Mouse (Mus musculus) hindbrain, embryonic 10.5 days (tissue): ENCODE results near the gene H3f3b. TPM values are rescaled to one million over a fixed set of nuclear protein-coding genes. Genes with fewer than 3 reads are reported as not detected.

ENCODE experiments used
- DNase-seq: peaks from one replicate; pipeline ENCODE4 v3.0.0-alpha.2; 2017; ENCODE audit warnings: low spot score
- H3K27ac ChIP-seq: fragments of 300-500 bp; sonication (generic); 2 replicates; pipeline ENCODE4 v1.5.1; 2016; ENCODE audit warnings: mild to moderate bottlenecking, moderate library complexity
- H3K27me3 ChIP-seq: fragments of 300-500 bp; sonication (generic); 2 replicates; pipeline ENCODE4 v1.6.1; 2016; ENCODE audit warnings: mild to moderate bottlenecking; ENCODE audit not compliant: poor library complexity, insufficient read depth, severe bottlenecking
- H3K36me3 ChIP-seq: fragments of 300-500 bp; sonication (generic); 2 replicates; pipeline ENCODE4 v1.6.1; 2016; ENCODE audit warnings: mild to moderate bottlenecking, moderate library complexity
- H3K4me1 ChIP-seq: fragments of 300-500 bp; sonication (generic); replicated peaks from 2 replicates; pipeline ENCODE4 v1.6.1; 2016; ENCODE audit warnings: mild to moderate bottlenecking
- H3K4me3 ChIP-seq: fragments of 300-500 bp; sonication (generic); 2 replicates; pipeline ENCODE4 v1.5.1; 2016; ENCODE audit warnings: mild to moderate bottlenecking, moderate library complexity
- H3K9me3 ChIP-seq: fragments of 300-500 bp; sonication (generic); 2 replicates; pipeline ENCODE4 v1.6.1; 2016; ENCODE audit warnings: mild to moderate bottlenecking, moderate library complexity
- WGBS: fragments of 180-500 bp; shearing (Covaris S2); methylation state at CpG from one replicate; pipeline ENCODE4 v1.1.7; 2016; 5-methylcytosine and 5-hydroxymethylcytosine counted together
- polyA plus RNA-seq: library from polyadenylated mRNA; unstranded; fragments of >200 nt; fragmentation: Nextera tagmentation; extraction: Ambion mirVana; gene quantifications from 2 replicates; pipeline ENCODE4 v1.2.1, GENCODE M21; 2016

H3f3b gene
- polyA plus RNA-seq, 1 experiment from 2014 or later, result 1,834 TPM

- H3K4me3 ChIP-seq, result peak within 1 kb of the TSS; percentile 52
- peaks cover 66% of the 10 kb centered on the region for H3K27me3 ChIP-seq
- H3K4me1 ChIP-seq, result peaks cover 25% of the 10 kb centered on the region
- H3K27ac ChIP-seq, result peak within 1 kb of the TSS; percentile 64; the same call in 1 of the 2 replicates
- WGBS, result 10% methylated on average over 58 of the region's 58 CpGs
- H3K36me3 ChIP-seq, result no peaks in the 10 kb centered on the region
- peak; percentile 29 for DNase-seq
- H3K9me3 ChIP-seq, result no peaks in the 10 kb centered on the region
These were observed 53.3 kb downstream of the H3f3b start, which contains the start of gene Itgb4 for GRCm38 (mm10) chr11:115974309-115975082. TSS of gene Itgb4 (plus strand) at chr11:115974709.

Other genes with a start within 250 kb of the H3f3b start
- 19.0 and 21.5 TPM in 2 replicates for gene Caskin2, start 214.3 kb downstream of the H3f3b start, polyA plus RNA-seq
- 38.1 and 41.5 TPM in 2 replicates for gene Tsen54, start 213.2 kb downstream of the H3f3b start, polyA plus RNA-seq
- 10.4 and 11.9 TPM in 2 replicates for gene Llgl2, start 203.9 kb downstream of the H3f3b start, polyA plus RNA-seq
- gene Myo15b, start 169.6 kb downstream of the H3f3b start, polyA plus RNA-seq, result 0.19 and 0.21 TPM in 2 replicates
- 1.4 and 4.2 TPM in 2 replicates for gene Smim5, start 128.0 kb downstream of the H3f3b start, polyA plus RNA-seq
- gene Smim6, start 115.9 kb downstream of the H3f3b start, polyA plus RNA-seq, result 1.4 and 1.6 TPM in 2 replicates
- 44.7 and 52.5 TPM in 2 replicates for gene Sap30bp, start 94.7 kb downstream of the H3f3b start, polyA plus RNA-seq
- gene Recql5, start 94.5 kb downstream of the H3f3b start, polyA plus RNA-seq, result 27.3 and 28.8 TPM in 2 replicates
- gene Itgb4, start 53.3 kb downstream of the H3f3b start, polyA plus RNA-seq, result 0.92 and 0.94 TPM in 2 replicates
- gene Galk1, start 15.2 kb downstream of the H3f3b start, polyA plus RNA-seq, result 184 and 204 TPM in 2 replicates
- 47.7 and 51.3 TPM in 2 replicates for gene Unk, start 2.4 kb upstream of the H3f3b start, polyA plus RNA-seq
- 3.1 and 4.5 TPM in 2 replicates for gene Unc13d, start 50.0 kb upstream of the H3f3b start, polyA plus RNA-seq
- gene Wbp2, start 59.0 kb upstream of the H3f3b start, polyA plus RNA-seq, result 98.1 and 128 TPM in 2 replicates
- gene Trim47, start 99.2 kb upstream of the H3f3b start, polyA plus RNA-seq, result 3.1 and 4.3 TPM in 2 replicates
- gene Trim65, start 103.2 kb upstream of the H3f3b start, polyA plus RNA-seq, result 1.8 and 2.0 TPM in 2 replicates
- 108 and 114 TPM in 2 replicates for gene Mrpl38, start 110.9 kb upstream of the H3f3b start, polyA plus RNA-seq
- 59.2 and 62.8 TPM in 2 replicates for gene Fbf1, start 140.2 kb upstream of the H3f3b start, polyA plus RNA-seq
- gene Ten1, start 170.9 kb upstream of the H3f3b start, polyA plus RNA-seq, result 68.5 and 78.9 TPM in 2 replicates
- 21.8 TPM in 2 replicates for gene Acox1, start 171.1 kb upstream of the H3f3b start, polyA plus RNA-seq
- 0.35 and 0.76 TPM in 2 replicates for gene Evpl, start 210.1 kb upstream of the H3f3b start, polyA plus RNA-seq
- 96.2 and 100 TPM in 2 replicates for gene Srp68, start 246.3 kb upstream of the H3f3b start, polyA plus RNA-seq